Mouse (Mus musculus): ENCODE data around the gene Zfp110.
"Not testable (repeated sequence)": the region's sequence is repeated elsewhere in the genome, so short reads cannot be mapped to it uniquely, and the experiment has no call there.

Zfp110 gene

GRCm38 (mm10) chr7:12834162-12835120, at the start of gene Zfp110:
Gene Zfp110 (plus strand): TSS chr7:12834761.
- peak; percentile 93 for DNase-seq (ENCODE audit: inconsistent ontology term)

GRCm38 (mm10) chr7:12787333-12787732, 47.2 kb upstream of the Zfp110 start:
- peak; percentile 36 for DNase-seq (ENCODE audit: inconsistent ontology term)

DNA sequence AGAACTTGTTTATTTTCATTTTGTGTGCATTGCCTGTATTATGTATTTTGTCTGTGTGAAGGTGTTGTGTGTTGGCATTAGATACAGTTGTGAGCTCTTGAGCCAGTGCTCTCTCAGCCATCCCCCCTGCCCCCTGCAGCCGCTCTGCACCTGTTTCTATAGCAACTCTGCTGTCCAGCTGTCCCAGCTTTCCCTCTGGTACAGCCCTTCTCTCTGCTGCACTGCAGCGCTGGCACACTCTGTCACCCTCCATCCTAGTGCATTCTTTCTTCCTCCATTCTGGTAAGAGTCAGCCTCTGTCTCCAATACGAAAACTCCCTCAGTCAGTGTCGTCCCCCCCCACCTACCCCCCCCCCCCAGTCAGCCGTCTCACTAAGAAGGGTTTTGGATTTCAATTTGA, 46.5 kb upstream of the Zfp110 start:
- no peak for DNase-seq (ENCODE audit: inconsistent ontology term)

- not testable (repeated sequence) for DNase-seq (ENCODE audit: inconsistent ontology term)
These were observed 41.9 kb upstream of the Zfp110 start for GRCm38 (mm10) chr7:12792624-12793023.

DNA sequence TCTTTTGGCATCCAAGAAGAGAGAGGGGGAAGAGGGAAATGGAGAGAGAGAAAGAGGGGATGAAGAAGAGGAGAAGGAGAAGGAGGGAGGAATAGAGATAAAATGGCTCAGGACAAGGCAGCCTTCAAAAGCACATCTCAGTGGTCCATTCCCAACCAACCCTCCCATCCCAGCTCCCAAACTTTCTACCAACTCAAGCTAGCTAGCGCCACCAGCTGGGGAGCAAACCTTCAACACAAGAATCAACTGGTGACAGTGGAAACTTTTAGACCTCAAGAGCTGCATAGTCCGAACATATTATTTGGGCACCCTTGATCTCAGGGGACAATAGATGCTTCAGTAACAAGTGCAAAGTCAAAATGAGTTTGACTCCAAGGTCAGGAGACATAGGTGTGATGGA, 36.6 kb upstream of the Zfp110 start:
- DNase-seq (ENCODE audit: inconsistent ontology term), result no peak

DNA sequence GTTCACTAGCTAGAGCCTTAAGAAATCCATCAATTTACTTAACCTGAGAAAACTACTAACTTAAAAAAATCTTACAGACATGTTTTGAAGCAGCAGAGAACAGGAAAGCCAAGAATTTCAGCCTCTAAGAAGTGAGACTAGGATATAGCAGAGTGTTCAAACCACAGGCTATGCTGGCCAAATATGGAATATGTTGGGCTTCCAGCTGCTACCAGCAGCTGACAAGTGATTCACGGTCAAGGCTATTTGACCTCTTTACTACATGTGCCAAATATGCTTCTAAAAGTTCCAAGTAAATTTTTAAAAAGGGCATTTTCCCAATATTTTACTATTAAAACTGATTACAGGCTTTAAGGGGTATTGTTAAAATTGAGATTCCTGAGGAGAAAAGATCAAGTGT, 35.0 kb upstream of the Zfp110 start:
- no peak for DNase-seq (ENCODE audit: inconsistent ontology term)

- peak; percentile 91 for DNase-seq (ENCODE audit: inconsistent ontology term)
These were observed 31.5 kb upstream of the Zfp110 start, which contains the start of gene Zscan18 for GRCm38 (mm10) chr7:12802866-12803726. Gene Zscan18 (minus strand): TSS chr7:12803635.

- DNase-seq (ENCODE audit: inconsistent ontology term), result no peak
These were observed 30.9 kb upstream of the Zfp110 start for GRCm38 (mm10) chr7:12803727-12804071.

GRCm38 (mm10) chr7:12815566-12815965, 19.0 kb upstream of the Zfp110 start:
- no peak for DNase-seq (ENCODE audit: inconsistent ontology term)

DNA sequence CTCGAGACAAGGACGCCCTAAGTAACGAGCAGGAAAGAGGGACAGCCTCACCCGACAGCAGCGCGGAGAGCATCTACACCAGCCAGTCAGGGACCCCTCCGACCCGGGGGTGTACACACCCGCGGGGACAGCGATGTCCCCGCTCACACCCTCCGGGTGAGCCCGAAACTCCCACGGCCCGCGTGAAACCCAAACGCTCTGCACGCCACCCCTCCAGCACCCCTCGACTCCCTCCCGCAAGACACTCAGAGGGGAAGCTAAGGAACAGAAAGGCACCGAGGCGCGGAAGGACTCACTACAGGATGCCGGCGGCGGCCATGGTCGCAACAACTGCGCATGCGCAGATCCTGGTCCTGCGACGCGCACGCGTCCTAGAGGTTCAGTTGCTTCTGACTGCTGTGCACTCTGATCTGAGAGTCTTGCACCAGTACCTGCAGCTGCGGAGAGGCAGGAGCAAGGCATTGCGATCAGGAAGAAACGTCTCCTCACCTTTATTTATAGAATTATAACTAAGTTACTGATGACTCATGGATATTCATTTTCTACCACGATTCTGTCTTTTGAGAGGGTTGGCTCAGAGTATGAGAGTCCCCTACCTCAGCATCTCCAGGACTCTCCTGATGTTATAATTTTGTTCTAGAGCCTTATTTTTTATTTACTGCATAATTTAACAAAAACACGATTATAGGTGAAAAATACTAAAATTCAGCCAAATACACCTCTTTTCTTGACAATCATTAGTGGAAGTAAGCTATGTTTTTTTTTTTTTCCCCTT, 15.9 kb upstream of the Zfp110 start, which contains the start of gene Zfp329:
Gene Zfp329, minus strand, starts transcription at position 338 of the 775 bp plus-strand sequence.
- DNase-seq (ENCODE audit: inconsistent ontology term), result peak; percentile 86

- DNase-seq (ENCODE audit: inconsistent ontology term), result no peak
These were observed 671 bp downstream of the Zfp110 start for GRCm38 (mm10) chr7:12835193-12835671.

DNA sequence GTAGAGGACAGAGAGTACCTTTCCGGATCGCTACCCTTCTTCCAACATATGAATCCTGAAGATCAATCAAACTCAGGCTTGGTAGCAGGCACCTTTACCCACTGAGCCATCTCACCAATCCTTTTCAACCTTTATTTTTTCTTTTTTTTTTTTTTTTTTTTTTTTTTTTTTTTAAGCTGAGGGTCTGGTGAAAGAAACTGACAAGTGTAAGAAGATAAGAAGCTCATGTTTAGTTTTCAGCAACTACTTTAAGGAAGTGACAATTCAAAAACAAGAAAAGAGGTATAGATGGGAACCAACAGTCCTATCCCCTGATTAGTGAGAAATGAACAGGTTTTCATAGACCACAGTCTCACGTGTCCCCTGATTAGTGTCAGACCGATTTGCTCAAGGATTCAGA, 1.2 kb downstream of the Zfp110 start:
- no peak for DNase-seq (ENCODE audit: inconsistent ontology term)

DNA sequence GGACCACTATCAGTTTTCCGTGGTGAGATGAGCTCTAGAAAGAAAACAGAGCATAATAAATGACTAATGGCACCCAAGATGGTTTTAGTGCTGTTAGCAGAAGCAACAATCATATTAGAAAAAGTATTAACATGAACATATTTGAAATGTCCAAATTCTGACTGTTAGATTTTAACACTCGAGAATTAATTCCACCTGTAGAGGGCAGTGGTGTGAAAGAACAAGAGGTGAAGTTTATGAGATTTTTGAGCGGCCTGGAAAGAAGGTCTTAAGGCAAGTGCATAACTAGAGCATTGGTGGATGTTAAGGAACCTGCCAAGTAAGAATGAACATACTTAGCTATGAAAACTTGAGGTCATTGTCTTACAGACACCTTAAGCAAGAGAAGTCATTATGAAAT, 39.7 kb downstream of the Zfp110 start:
- DNase-seq (ENCODE audit: inconsistent ontology term), result no peak

GRCm38 (mm10) chr7:12880036-12880435, 45.5 kb downstream of the Zfp110 start:
- DNase-seq (ENCODE audit: inconsistent ontology term), result no peak

DNA sequence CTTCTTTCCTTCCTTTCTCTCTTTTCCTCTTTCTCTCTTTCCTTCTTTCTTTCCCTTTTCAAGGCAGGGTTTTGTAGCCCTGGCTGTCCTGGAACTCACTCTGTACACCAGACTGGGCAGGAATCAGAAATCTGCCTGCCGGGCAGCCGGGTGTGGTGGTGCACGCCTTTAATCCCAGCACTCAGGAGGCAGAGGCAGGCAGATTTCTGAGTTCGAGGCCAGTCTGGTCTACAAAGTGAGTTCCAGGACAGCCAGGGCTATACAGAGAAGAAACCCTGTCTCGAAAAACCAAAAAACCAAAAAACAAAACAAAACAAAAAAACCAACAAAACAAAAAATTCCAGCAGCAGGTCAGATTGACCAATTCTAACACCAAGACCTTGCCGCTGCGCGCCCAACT, 45.9 kb downstream of the Zfp110 start:
- DNase-seq (ENCODE audit: inconsistent ontology term), result not testable (repeated sequence)

DNA sequence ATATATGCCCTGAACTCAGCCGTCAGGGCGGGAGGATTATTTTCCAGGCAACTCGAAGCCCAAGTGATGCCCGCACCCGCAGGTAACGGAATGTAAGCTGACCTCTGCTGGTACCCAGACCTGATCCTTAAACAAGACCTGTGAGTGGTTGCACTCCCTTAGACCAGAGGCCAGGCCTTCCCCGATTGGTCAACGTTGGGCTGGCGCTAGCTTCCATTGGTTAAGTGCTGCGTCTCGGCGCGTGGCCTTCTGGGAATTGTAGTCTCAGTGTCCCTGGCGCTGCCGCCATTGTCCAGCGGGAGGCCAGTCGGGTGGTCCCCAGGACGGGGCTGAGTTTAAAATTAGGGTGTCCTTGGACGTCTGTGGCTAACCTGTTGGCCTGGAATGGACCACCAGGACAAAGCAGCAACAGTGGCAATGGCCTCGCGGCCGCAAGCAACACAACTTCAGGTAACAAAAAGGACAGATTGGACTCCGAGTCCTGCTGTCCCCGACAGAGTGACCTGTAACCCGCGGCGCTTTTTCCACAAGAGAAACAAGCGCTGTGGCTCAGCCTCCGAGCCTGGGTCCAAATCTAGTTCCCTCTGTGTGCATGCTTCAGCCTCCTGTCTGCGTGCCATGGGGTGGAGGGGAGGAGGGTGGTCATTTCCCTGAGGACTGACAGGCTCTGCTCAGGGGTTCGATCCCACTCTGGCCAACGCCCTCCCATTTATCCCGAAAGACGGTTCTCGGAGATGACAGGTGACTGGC, 46.5 kb downstream of the Zfp110 start, which contains the start of gene Zfp128:
Gene Zfp128, plus strand, starts transcription at position 267 of the 750 bp plus-strand sequence.
- DNase-seq (ENCODE audit: inconsistent ontology term), result peak; percentile 92

DNA sequence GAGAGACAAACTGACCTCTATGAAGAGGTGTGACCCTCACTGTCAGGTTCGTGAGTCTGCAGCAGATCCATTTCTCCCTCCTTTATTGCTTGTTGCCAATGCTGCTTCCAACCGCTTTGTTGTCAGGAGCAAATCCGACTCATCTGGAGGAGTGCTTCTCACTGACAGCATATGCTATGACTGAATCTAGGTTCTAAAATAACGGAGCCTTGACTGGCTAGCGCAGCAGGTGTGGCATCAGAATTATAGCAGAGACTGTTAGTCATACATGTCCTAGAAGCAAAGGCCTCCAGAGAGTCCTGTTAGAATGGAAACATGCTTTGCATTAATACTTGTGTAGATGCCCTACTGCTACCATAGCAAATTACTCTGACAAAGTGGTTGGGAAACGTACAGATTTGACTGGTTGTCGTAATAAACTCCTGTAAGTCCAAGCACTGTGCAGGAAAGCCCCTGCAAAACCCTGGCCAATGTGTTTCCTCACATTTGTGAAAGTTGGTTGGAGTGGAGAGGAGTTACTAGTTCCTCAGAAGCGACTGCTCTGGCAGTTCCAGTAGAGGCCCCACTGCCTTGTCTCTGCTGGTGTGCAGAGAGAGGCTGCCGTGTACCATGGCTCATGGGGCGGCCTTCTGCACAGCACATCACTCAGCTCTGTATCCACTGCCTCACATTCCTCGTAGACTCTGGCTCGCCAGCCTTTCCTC, 52.2 kb downstream of the Zfp110 start:
- DNase-seq (ENCODE audit: inconsistent ontology term), result no peak

- DNase-seq (ENCODE audit: inconsistent ontology term), result no peak
These were observed 53.0 kb downstream of the Zfp110 start for GRCm38 (mm10) chr7:12887585-12887984.

- DNase-seq (ENCODE audit: inconsistent ontology term), result no peak
These were observed 56.4 kb downstream of the Zfp110 start for GRCm38 (mm10) chr7:12890928-12891327.

DNA sequence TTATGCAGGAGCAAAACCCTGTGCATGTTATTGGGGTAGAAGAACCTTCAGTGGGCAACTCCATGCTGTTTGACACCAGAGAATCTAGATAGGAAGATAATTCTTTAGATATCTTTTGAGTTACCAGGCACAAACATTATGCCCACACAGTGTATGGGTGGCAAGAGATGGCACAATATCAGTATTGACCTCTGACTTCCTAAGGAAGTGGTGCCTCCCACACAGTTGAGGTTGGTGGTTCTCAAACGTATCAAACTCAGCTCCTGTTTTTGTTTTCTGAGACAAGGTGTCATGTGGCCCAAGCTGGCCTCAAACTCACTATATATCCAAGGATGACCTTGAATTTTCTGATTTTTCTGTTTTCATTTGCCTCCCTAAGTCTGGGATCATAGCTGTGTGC, 56.8 kb downstream of the Zfp110 start:
- DNase-seq (ENCODE audit: inconsistent ontology term), result no peak

All from Muller cell, postnatal 12 days (primary cell).